15 mouse cellular contexts compared by ENCODE assay signal in the genomic region with DNA sequence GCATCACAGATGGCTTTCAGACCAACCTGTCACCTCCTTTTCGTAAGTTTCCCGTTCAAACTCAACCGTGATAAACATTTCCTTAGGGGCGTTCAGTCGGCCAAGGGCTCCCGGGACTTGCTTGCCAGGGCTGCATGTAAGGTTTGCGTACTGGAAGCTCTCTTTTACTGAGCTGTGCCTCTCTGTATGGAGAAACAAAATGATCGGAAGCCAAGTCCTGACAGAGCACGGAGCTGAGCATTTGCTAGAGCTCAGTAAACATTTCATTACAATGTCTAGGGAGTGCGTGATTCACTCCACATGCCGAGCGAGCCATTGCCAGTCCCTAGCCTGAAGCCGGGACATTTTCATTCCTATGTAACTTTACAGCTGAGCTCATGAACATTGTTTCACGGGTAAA. TPM values are rescaled to one million over a fixed set of nuclear protein-coding genes. Genes with fewer than 3 reads are reported as not detected.
DNase-seq lines count a peak whose midpoint lies in the region; ATAC-seq and TF ChIP-seq lines count a peak whose summit lies in the region.
"Had no signal": no experiment of that assay in that cellular context is flagged by ENCODE, and none has a peak within 500 bp of the region (broad histone marks: within the 10 kb centered on the region; RNA-seq: fewer than 3 reads in every experiment).

No protein-coding gene starts in this region.

- H3K4me2 ChIP-seq in forebrain, embryonic 15.5 days (replicated peaks), result no peak overlapping the region
- H3K4me2 ChIP-seq in forebrain, embryonic 11.5 days (ENCODE audit: low read depth, low read length, severe bottlenecking), result no peak overlapping the region
- H3K4me2 ChIP-seq in lung, embryonic 14.5 days, result peak overlapping the region; percentile 0; the same call in 1 of the 2 replicates
- peak overlapping the region; percentile 27; the same call in 1 of the 2 replicates for H3K4me2 ChIP-seq in stomach, embryonic 16.5 days (ENCODE audit: low read depth, low read length)

- 0 out of 2 replicates have a peak, but pooled peaks cover 3% of the 10 kb centered on the region for H3K4me1 ChIP-seq in forebrain, embryonic 15.5 days
- H3K4me1 ChIP-seq in forebrain, embryonic 11.5 days (replicated peaks; ENCODE audit: control insufficient read depth, insufficient read depth, low read length), result no peaks in the 10 kb centered on the region
- H3K4me1 ChIP-seq in lung, embryonic 14.5 days (ENCODE audit: insufficient read depth), result 0 out of 2 replicates have a peak, but pooled peaks cover 4% of the 10 kb centered on the region
- 0 out of 2 replicates have a peak, but pooled peaks cover 3% of the 10 kb centered on the region for H3K4me1 ChIP-seq in stomach, embryonic 16.5 days (ENCODE audit: control insufficient read depth, insufficient read depth, low read length)

- no peaks in the 10 kb centered on the region for H3K9me3 ChIP-seq in forebrain, embryonic 15.5 days
- no peaks in the 10 kb centered on the region for H3K9me3 ChIP-seq in forebrain, embryonic 11.5 days (ENCODE audit: control insufficient read depth, low read length)
- H3K9me3 ChIP-seq in lung, embryonic 14.5 days (ENCODE audit: low read depth, low read length), result no peaks in the 10 kb centered on the region
- no peaks in the 10 kb centered on the region for H3K9me3 ChIP-seq in stomach, embryonic 16.5 days (replicated peaks; ENCODE audit: control insufficient read depth, low read length)

- no peak overlapping the region for H3K27ac ChIP-seq in forebrain, embryonic 15.5 days (replicated peaks)
- H3K27ac ChIP-seq in forebrain, embryonic 11.5 days (ENCODE audit: low read depth, low read length), result no peak overlapping the region
- peak overlapping the region; percentile 73 for H3K27ac ChIP-seq in lung, embryonic 14.5 days (ENCODE audit: low read depth)
- peak overlapping the region; percentile 35 for H3K27ac ChIP-seq in stomach, embryonic 16.5 days (ENCODE audit: low read length)

- peak; percentile 57; the same call in 1 of the 2 replicates for ATAC-seq in forebrain, embryonic 15.5 days (replicated peaks)
- no peak for ATAC-seq in forebrain, embryonic 11.5 days (replicated peaks; ENCODE audit: low FRiP score)
- peak; percentile 87 for ATAC-seq in lung, embryonic 14.5 days (ENCODE audit: insufficient read depth)
- peak; percentile 72 for ATAC-seq in stomach, embryonic 16.5 days (ENCODE audit: insufficient read depth, low FRiP score)
- ATAC-seq: Patski had no signal

- no peaks in the 10 kb centered on the region for H3K36me3 ChIP-seq in forebrain, embryonic 15.5 days
- no peaks in the 10 kb centered on the region for H3K36me3 ChIP-seq in forebrain, embryonic 11.5 days (ENCODE audit: control insufficient read depth, insufficient read depth, low read length)
- no peaks in the 10 kb centered on the region for H3K36me3 ChIP-seq in lung, embryonic 14.5 days (ENCODE audit: insufficient read depth)
- no peaks in the 10 kb centered on the region for H3K36me3 ChIP-seq in stomach, embryonic 16.5 days (ENCODE audit: control insufficient read depth, insufficient read depth, low read length)

- no peak for DNase-seq in forebrain, embryonic 11.5 days (ENCODE audit: low spot score)
- peak; percentile 42 for DNase-seq in urinary bladder, postnatal 14 days (ENCODE audit: low spot score)
- no peak for DNase-seq in urinary bladder, adult 2 months (ENCODE audit: low spot score)
- peak; percentile 89 for DNase-seq in lung, embryonic 14.5 days
- DNase-seq in c-Kit-positive CD71-positive TER-119-positive erythroid progenitor cells, embryonic 14.5 days (ENCODE audit: low spot score), result no peak
- no peak for DNase-seq in heart, postnatal 25 days (ENCODE audit: low spot score)
- DNase-seq: adrenal gland, adult 2 months; heart, postnatal 36 days; kidney, adult 2 months had no signal

- TF ChIP-seq CTCF in lung, embryonic 14.5 days (IDR thresholded peaks at IDR 0.05; ENCODE audit: low read depth), result no peak

- H3K9ac ChIP-seq in forebrain, embryonic 15.5 days (replicated peaks), result no peak overlapping the region
- no peak overlapping the region for H3K9ac ChIP-seq in forebrain, embryonic 11.5 days (ENCODE audit: low read length)
- no peak overlapping the region for H3K9ac ChIP-seq in lung, embryonic 14.5 days
- H3K9ac ChIP-seq in stomach, embryonic 16.5 days (ENCODE audit: low read length), result 0 out of 2 replicates have a peak overlapping the region, but pooled peaks have one; percentile 5

- no peaks in the 10 kb centered on the region; the same call in 1 of the 2 replicates for H3K27me3 ChIP-seq in forebrain, embryonic 15.5 days
- H3K27me3 ChIP-seq in forebrain, embryonic 11.5 days (ENCODE audit: control insufficient read depth, insufficient read depth, low read length), result peaks cover 8% of the 10 kb centered on the region; the same call in 1 of the 2 replicates
- H3K27me3 ChIP-seq in lung, embryonic 14.5 days (ENCODE audit: insufficient read depth, low read length), result no peaks in the 10 kb centered on the region
- no peaks in the 10 kb centered on the region for H3K27me3 ChIP-seq in stomach, embryonic 16.5 days (ENCODE audit: control insufficient read depth, insufficient read depth, low read length)
- H3K27me3 ChIP-seq: Patski had no signal

- 59% methylated on average over 14 of the region's 14 CpGs for WGBS in forebrain, embryonic 15.5 days
- WGBS in forebrain, embryonic 11.5 days, result 90% methylated on average over 14 of the region's 14 CpGs
- 29% methylated on average over 14 of the region's 14 CpGs for WGBS in lung, embryonic 14.5 days
- WGBS in stomach, embryonic 16.5 days, result 42% methylated on average over 14 of the region's 14 CpGs

- no peak overlapping the region for H3K4me3 ChIP-seq in forebrain, embryonic 15.5 days
- no peak overlapping the region for H3K4me3 ChIP-seq in forebrain, embryonic 11.5 days (ENCODE audit: low read depth, low read length)
- no peak overlapping the region for H3K4me3 ChIP-seq in lung, embryonic 14.5 days (ENCODE audit: low read depth, low read length)
- H3K4me3 ChIP-seq in stomach, embryonic 16.5 days (replicated peaks; ENCODE audit: low read length), result no peak overlapping the region

- intact Hi-C loops in heart, postnatal 25 days (cut with DNase I), result no loop called here

RNA-seq across cellular contexts. Expression of gene Scube2, which starts 40.2 kb away (rescaled TPM):
- polyA plus RNA-seq in forebrain, embryonic 15.5 days (2015; fragmentation: Nextera tagmentation; extraction: Ambion mirVana), result 0.79 and 0.92 TPM in 2 replicates
- 2.3 and 2.5 TPM in 2 replicates for polyA plus RNA-seq in forebrain, embryonic 11.5 days (2014; fragmentation: Nextera tagmentation; extraction: Ambion mirVana)
- 7.4 and 16.3 TPM in 2 replicates for polyA plus RNA-seq in urinary bladder, adult 2 months (2012; rRNA removed)
- 1.3 and 2.0 TPM in 2 replicates for polyA plus RNA-seq in lung, embryonic 14.5 days (2014; fragmentation: Nextera tagmentation; extraction: Ambion mirVana)
- polyA plus RNA-seq in stomach, embryonic 16.5 days (2015; fragmentation: Nextera tagmentation; extraction: Ambion mirVana), result 1.8 and 1.9 TPM in 2 replicates
- 10 to 100 TPM; 22.6 to 24.0 TPM for total RNA-seq in heart, postnatal 25 days (2021)
- total RNA-seq: granulocyte monocyte progenitor cell, adult 5-6 weeks; megakaryocyte-erythroid progenitor cell, adult 5-6 weeks had no signal
- polyA plus RNA-seq: liver, adult 2 months; Patski had no signal

RNA-seq across cellular contexts. Expression of gene Nrip3, which starts 43.5 kb away (rescaled TPM):
- 6.1 and 6.4 TPM in 2 replicates for polyA plus RNA-seq in forebrain, embryonic 15.5 days (2015; fragmentation: Nextera tagmentation; extraction: Ambion mirVana)
- polyA plus RNA-seq in forebrain, embryonic 11.5 days (2014; fragmentation: Nextera tagmentation; extraction: Ambion mirVana), result 0.83 and 0.87 TPM in 2 replicates
- 0.18 and 0.43 TPM in 2 replicates for polyA plus RNA-seq in urinary bladder, adult 2 months (2012; rRNA removed)
- polyA plus RNA-seq in lung, embryonic 14.5 days (2014; fragmentation: Nextera tagmentation; extraction: Ambion mirVana), result 0.32 and 0.72 TPM in 2 replicates
- 0.87 and 1.2 TPM in 2 replicates for polyA plus RNA-seq in stomach, embryonic 16.5 days (2015; fragmentation: Nextera tagmentation; extraction: Ambion mirVana)
- total RNA-seq in heart, postnatal 25 days (2021), result under 1 TPM; 0.39 to 0.45 TPM
- total RNA-seq: granulocyte monocyte progenitor cell, adult 5-6 weeks; liver, adult 2 months; megakaryocyte-erythroid progenitor cell, adult 5-6 weeks had no signal
- polyA plus RNA-seq: liver, adult 2 months had no signal

Comparison
In these comparisons a context has a peak if more than half of its experiments do, and no peak if none do; other contexts are left out.
1. DNase-seq: peak in urinary bladder, postnatal 14 days (single experiment) and lung, embryonic 14.5 days (single experiment); none in forebrain, embryonic 11.5 days (single experiment), urinary bladder, adult 2 months (single experiment), c-Kit-positive CD71-positive TER-119-positive erythroid progenitor cells, embryonic 14.5 days (single experiment) and heart, postnatal 25 days (single experiment).
2. H3K27ac ChIP-seq: peak in lung, embryonic 14.5 days (single experiment) and stomach, embryonic 16.5 days (single experiment); none in forebrain, embryonic 15.5 days (single experiment) and forebrain, embryonic 11.5 days (single experiment).
3. H3K4me2 ChIP-seq: peak in lung, embryonic 14.5 days (single experiment) and stomach, embryonic 16.5 days (single experiment); none in forebrain, embryonic 15.5 days (single experiment) and forebrain, embryonic 11.5 days (single experiment).